8 mouse cellular contexts compared by ENCODE assay signal in the genomic region with DNA sequence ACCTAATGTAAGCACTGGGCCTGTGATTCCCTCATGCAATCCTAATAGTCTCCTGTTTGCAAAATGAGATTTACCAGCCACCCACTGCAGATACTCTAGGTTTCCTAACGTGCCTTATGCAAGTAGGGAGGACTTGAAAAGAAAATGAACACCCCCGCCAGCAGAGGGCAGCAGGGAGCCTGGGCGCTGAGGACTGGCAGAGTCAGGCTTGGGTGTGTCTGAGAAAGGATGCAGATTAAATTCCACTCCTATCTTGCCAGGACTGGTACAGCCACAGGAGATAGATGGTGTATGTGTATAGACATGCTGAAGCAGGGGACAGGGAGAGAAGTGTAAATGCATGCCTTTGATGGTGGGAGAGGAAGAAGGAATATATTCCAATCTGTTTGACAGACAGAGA. TPM values are rescaled to one million over a fixed set of nuclear protein-coding genes. Genes with fewer than 3 reads are reported as not detected.
DNase-seq lines count a peak whose midpoint lies in the region; ATAC-seq and TF ChIP-seq lines count a peak whose summit lies in the region.
"Had no signal": no experiment of that assay in that cellular context is flagged by ENCODE, and none has a peak within 500 bp of the region (broad histone marks: within the 10 kb centered on the region; RNA-seq: fewer than 3 reads in every experiment).

No protein-coding gene starts in this region.

- peak; percentile 68 for ATAC-seq in megakaryocyte progenitor cell, adult 5-6 weeks (replicated peaks; ENCODE audit: poor library complexity)

- TF ChIP-seq CTCF in gastrocnemius, adult 2 months (IDR thresholded peaks at IDR 0.05): peak; percentile 91

- H3K27ac ChIP-seq in gastrocnemius, adult 2 months: no peak overlapping the region
- H3K27ac ChIP-seq: hindbrain, embryonic 15.5 days had no signal

- peak; percentile 56 for DNase-seq in right cerebral cortex, adult 18-20 months
- DNase-seq in right cerebral cortex, postnatal 36 days (ENCODE audit: low spot score in 2 of 2): no peak
- peak; percentile 71 to 90 for DNase-seq in adrenal gland, adult (ENCODE audit: inconsistent age in 2 of 2, low spot score in 1 of 2)
- DNase-seq in gastrocnemius, adult 2 months: peak; percentile 89
- DNase-seq in layer of hippocampus, adult 9-11 months: peak; percentile 44
- peak; percentile 66 for DNase-seq in testis, postnatal 14 days (ENCODE audit: low spot score)

- intact Hi-C loops in gastrocnemius, adult 2 months (cut with DNase I): loop anchor here (5.0 to 10.0 kb wide), 4 partner anchors 86 to 679 kb away; partner anchors contain the start of genes Frmd6 and Pygl

- no peak overlapping the region for H3K4me3 ChIP-seq in gastrocnemius, adult 2 months
- H3K4me3 ChIP-seq: hindbrain, embryonic 15.5 days had no signal

RNA-seq across cellular contexts. Expression of gene Actr10, which starts 24.2 kb away (rescaled TPM):
- total RNA-seq in gastrocnemius, adult 2 months (2021): 10 to 100 TPM; 84.5 to 94.2 TPM
- 92.6 and 131 TPM in 2 replicates for total RNA-seq in megakaryocyte progenitor cell, adult 5-6 weeks (2015)
- total RNA-seq in megakaryocyte progenitor cell, adult 5-6 weeks (2017): 47.2 and 60.3 TPM in 2 replicates

Comparison
In these comparisons a context has a peak if more than half of its experiments do, and no peak if none do; other contexts are left out.
1. DNase-seq: peak in right cerebral cortex, adult 18-20 months (single experiment), adrenal gland, adult (2 of 2), gastrocnemius, adult 2 months (single experiment), layer of hippocampus, adult 9-11 months (single experiment) and testis, postnatal 14 days (single experiment); none in right cerebral cortex, postnatal 36 days (0 of 2).